Mouse (Mus musculus): ENCODE results near the gene Crmp1.

DNA sequence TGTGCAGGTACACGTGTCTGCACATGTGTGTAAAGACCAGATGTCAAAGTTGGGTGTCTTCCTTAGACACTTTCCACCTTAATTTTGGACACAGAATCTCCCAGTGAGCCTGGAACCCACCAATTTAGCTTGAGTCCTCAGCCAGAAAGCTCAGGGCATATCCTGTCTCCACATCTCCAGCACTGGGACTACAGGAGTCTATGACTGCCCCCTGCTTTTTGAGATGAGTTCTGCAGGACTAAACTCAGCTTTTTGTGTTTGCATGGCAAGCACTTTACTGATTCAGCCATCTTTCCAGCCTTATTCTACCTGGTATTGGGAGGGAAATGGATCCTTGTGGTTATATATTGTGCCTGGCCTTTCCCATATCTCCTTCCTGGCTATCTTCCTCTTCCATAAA, 36.3 kb upstream of the Crmp1 start:
- TF ChIP-seq POLR2A (IDR thresholded peaks at IDR 0.05; ENCODE audit: extremely low read depth, insufficient read depth, low read length) (no peak), CTCF (IDR thresholded peaks at IDR 0.05; ENCODE audit: low read depth, low read length) (no peak)
